Mouse (Mus musculus) neural tube, embryonic 14.5 days (tissue): Measurements from ENCODE around the gene Prcd. TPM values are rescaled to one million over a fixed set of nuclear protein-coding genes. Genes with fewer than 3 reads are reported as not detected.

ENCODE experiments used
- polyA plus RNA-seq: library from polyadenylated mRNA; unstranded; fragments of >200 nt; fragmentation: Nextera tagmentation; extraction: Ambion mirVana; gene quantifications from 2 replicates; pipeline ENCODE4 v1.2.1, GENCODE M21; 2014

Gene Prcd
- polyA plus RNA-seq, 1 experiment from 2014 or later = 2.7 TPM

Other genes with a start within 250 kb of the Prcd start
- 63.5 and 87.7 TPM in 2 replicates for gene Rnf157, start 240.5 kb upstream of the Prcd start, polyA plus RNA-seq
- gene Ubald2, start 219.4 kb upstream of the Prcd start, polyA plus RNA-seq = 64.0 and 68.4 TPM in 2 replicates
- gene Qrich2, start 187.3 kb upstream of the Prcd start, polyA plus RNA-seq = not detected in 2 replicates
- 171 and 179 TPM in 2 replicates for gene Prpsap1, start 159.3 kb upstream of the Prcd start, polyA plus RNA-seq
- 0.54 and 3.6 TPM in 2 replicates for gene Sphk1, start 122.6 kb upstream of the Prcd start, polyA plus RNA-seq
- gene Ube2o, start 72.1 kb upstream of the Prcd start, polyA plus RNA-seq = 26.2 and 30.2 TPM in 2 replicates
- 0.26 and 0.40 TPM in 2 replicates for gene Aanat, start 67.1 kb upstream of the Prcd start, polyA plus RNA-seq
- 0.52 and 1.1 TPM in 2 replicates for gene Rhbdf2, start 26.5 kb upstream of the Prcd start, polyA plus RNA-seq
- 23.7 and 29.1 TPM in 2 replicates for gene Cygb, start 779 bp downstream of the Prcd start, polyA plus RNA-seq
- not detected in 2 replicates for gene St6galnac1, start 122.0 kb downstream of the Prcd start, polyA plus RNA-seq
- gene Mxra7, start 174.5 kb downstream of the Prcd start, polyA plus RNA-seq = 29.9 and 40.4 TPM in 2 replicates
- gene Mettl23, start 189.7 kb downstream of the Prcd start, polyA plus RNA-seq = 67.4 and 73.3 TPM in 2 replicates
- 65.6 and 71.7 TPM in 2 replicates for gene Jmjd6, start 189.9 kb downstream of the Prcd start, polyA plus RNA-seq
- 40.6 and 53.9 TPM in 2 replicates for gene Mfsd11, start 198.9 kb downstream of the Prcd start, polyA plus RNA-seq
- gene Srsf2, start 199.6 kb downstream of the Prcd start, polyA plus RNA-seq = 591 and 602 TPM in 2 replicates